Mouse (Mus musculus): ENCODE measurements around the gene Grm4.

Gene Grm4

DNA sequence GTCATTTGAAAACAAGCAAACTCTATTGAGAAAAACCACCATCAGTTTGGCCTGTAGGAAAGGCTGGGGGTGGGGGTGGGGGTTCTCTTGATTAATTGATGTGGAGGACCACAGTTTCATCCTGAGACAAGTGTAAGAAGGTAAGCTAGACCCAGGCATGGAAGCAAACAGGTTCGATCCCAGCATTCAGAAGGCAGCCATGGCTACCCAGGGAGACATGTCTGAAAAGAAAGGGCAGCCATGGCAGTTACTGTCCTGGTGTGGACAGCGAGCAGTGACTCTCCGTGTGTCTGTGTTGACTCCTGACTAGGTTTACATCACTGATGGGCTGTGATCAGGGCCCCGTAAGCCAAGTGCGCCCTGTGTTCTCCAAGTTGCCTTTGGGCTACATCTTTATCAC is at the start of gene Grm4:
Gene Grm4, minus strand, starts transcription at position 101 of the 400 bp plus-strand sequence.
- no peak for DNase-seq

GRCm38 (mm10) chr17:27568228-27568627 is 47.0 kb upstream of the Grm4 start:
- peak in 1 of 2 experiments; percentile 57 for DNase-seq

DNA sequence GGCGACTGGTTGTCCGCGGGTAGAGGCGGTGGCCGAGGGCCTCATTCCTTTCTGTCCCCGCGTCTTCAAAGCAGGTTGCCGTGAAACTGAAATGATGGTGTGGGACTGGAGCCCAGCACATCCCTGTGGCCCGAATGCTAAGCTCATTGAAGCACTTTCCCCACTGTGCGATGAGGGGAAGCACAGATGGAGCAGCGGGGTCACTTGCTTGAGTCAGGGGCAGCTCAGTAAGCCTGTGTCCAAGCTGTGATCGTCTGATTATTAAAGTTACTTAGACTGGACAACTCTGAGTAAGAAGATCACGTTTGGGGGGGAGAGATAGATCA is 44.7 kb upstream of the Grm4 start:
- no peak for DNase-seq

DNA sequence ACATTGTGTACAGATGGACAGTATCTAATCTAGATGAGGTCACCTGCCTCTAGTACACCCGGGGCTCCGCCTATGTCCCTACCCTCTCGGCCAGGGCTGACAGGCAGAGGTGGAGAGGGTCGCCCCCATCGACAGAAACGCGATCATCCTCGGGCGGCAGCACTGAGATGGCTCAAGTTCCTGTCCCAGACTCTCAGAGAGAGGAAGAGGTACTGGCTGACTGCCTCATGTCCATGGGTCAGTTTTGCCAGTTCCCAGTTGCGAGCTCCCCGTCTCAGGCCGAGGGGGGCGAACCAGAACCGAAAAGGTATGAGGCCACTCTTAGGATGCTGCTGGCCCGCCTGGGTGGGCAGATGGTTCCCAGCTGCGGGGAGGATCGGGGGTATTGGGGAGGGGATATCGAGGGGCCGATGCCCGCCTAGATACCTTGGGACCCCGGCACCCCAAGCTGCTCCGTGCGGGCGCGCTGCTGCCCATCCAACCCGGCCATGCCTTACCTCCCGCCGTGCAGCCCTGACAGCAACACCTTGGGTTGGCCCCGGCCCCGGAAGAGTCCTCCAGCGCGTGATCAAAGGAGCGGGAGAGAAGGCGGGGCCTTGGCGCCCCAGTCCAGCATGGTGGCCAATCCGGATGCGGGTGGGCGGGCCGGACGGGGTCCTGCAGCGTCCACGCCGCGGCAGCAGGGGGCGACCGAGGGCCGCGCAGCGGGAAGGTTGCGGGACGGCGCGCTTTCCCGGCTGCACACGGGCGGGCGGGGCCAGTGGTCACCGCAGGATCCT is 44.1 kb upstream of the Grm4 start, which contains the start of gene AI413582:
Gene AI413582, minus strand, starts transcription at position 594 of the 779 bp plus-strand sequence.
- peak; percentile 98 to 99 for DNase-seq

DNA sequence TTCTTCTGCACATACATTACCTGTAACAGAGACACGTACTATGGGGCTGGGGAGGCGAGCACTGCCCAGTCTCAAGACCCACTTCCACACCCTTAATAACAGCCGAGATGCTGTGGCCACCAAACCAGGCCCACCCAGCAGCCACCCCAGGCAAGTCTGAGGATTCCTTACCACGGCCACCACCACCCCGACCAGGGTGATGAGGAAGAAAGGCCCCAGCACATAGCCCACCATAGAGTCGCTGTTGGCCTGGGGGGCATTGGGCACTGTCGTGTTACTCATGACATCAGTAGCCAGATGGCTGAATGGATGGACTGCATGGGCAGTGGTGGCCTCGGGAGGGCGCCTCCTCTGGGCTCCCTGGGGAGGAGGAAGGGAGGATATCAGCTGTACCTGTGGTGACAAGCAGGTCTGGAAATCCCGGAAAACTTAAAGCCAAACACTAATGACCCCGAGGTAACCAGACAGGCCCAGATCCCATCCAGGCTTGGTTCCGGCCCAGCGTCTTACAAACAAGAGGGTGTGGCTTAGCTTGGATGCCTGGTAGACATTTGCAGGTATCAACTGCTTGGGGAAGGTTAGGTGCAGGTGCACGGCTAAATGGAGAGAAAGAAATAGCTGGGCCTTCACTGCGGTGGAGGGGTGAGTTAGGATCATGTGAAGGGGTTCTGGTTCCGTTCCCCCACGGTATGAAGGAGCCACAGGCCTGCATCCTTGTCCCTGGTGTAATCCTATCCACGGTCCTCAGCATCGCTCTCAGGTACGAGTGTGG is 43.4 kb upstream of the Grm4 start:
- DNase-seq = peak; percentile 48 to 64

DNA sequence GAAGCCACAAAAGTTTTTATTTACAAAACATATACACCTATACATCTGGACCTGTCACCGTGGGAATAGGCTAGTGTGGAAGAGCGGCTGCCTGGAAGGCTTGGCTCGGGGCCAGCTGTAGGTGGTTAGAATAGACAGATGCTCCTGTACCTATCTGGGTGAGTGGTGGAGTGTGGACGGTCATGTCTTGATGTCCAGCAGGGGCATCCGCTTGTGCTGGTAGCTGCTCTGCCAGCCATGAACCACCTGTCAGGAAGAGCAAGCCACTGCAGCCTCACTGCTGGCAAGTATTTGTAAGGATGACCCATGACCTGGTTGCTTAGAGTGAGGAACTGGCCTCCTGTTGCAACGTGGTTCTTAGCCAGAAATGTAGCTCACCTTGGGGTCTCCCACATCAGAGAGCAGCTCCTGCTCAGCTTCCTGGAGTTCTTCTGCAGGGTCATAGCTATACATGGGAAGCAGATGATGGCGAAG is 42.6 kb upstream of the Grm4 start:
- DNase-seq = peak; percentile 45 to 51

DNA sequence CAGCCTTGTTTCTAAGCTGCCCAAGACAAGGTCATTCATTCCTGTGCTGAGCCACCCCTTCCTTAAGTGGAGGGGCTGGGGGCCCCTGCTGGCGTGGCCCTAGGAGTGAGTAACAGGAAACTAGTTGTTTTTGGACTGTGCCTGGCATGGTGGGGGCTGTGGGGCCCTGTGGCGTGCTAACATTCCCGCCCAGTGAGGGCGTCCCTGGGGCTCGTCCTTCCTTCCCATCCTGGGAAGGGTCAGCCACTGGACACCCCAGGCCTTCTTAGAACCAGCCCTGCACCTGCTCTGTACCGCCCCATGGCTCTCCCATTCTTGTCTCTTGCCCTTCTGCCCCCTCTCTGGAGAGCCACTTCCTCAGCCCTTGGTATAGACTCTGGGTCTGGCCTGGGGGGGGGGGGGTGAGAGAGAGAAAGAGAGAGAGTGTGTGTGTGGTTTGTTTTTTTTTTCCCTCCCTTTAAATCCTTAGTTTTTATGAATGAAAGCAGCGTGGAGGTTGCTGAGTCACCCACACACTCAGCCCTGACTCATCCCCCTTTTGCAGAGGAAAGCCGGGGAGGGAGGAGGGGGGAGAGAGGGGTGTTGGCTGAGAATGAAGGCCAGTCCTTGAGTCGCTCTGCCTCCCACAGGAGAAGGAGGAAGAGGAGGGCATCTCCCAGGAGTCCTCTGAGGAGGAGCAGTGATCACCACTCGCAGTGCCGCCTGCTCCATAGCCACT is 40.8 kb upstream of the Grm4 start:
- no peak for DNase-seq

GRCm38 (mm10) chr17:27560926-27561480 is 39.8 kb upstream of the Grm4 start:
- no peak for DNase-seq

DNA sequence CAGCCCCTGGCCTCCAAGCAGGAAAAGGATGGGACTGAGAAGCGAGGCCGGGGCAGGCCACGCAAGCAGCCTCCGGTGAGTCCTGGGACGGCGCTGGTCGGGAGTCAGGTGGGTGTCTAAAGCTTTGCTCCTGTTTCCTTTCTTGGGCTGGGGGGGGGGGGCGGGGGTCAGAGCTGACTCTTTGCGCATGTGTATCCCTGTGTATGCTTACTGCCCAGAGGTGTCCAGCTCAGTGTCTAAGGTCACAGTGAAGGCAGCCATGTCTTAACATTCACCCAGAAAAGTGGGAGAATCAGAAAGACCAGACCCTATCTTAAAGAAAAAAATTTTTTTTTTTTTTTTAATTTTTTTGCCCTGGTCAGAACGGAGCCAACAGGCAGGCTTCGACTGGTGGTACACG is 38.4 kb upstream of the Grm4 start:
- DNase-seq = no peak

GRCm38 (mm10) chr17:27558845-27559244 is 37.6 kb upstream of the Grm4 start:
- DNase-seq = no peak

DNA sequence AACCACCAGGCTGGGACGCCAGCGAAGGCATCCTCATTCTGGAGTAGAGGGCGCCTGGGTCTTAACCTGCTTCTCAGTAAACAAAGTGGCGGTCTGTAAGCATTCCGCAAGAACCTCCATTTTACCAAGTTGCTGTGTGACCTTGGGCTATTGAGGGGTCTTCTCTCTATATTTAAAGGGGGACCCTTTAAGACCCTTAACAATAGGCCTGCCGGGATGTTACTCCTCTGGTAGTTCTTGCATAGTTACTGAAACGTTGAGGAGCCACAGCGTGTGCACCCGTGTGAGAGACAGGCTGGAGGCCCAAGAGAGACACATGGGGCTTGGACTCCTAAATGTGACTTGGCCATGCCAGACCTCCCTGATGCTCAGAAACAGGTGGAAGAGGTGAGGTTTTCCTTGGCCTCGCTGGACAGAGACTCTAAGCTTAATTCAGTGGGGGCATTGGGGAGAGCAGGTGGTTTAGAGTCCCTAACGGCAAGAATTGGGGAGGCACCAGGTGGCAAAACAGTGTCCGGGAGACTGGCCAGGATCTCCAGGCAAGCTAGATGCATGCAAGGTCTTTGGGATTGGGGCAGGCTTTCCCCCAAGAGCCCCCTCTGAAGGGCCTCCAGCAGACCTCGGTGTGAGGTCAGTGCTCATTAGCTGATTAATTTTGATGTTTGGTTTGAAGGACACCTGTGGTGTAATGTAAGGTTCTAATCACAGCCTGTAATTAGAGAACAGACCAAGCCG is 36.9 kb upstream of the Grm4 start:
- peak; percentile 64 to 65 for DNase-seq

- peak in 1 of 2 experiments; percentile 53 for DNase-seq
Observed at GRCm38 (mm10) chr17:27557181-27557926, 36.2 kb upstream of the Grm4 start.

GRCm38 (mm10) chr17:27556315-27557011 is 35.3 kb upstream of the Grm4 start, which contains the start of gene Hmga1:
Gene Hmga1, plus strand, starts transcription at chr17:27556497.
- peak; percentile 83 to 87 for DNase-seq

GRCm38 (mm10) chr17:27555512-27556172 is 34.4 kb upstream of the Grm4 start:
- DNase-seq = peak in 1 of 2 experiments; percentile 44

DNA sequence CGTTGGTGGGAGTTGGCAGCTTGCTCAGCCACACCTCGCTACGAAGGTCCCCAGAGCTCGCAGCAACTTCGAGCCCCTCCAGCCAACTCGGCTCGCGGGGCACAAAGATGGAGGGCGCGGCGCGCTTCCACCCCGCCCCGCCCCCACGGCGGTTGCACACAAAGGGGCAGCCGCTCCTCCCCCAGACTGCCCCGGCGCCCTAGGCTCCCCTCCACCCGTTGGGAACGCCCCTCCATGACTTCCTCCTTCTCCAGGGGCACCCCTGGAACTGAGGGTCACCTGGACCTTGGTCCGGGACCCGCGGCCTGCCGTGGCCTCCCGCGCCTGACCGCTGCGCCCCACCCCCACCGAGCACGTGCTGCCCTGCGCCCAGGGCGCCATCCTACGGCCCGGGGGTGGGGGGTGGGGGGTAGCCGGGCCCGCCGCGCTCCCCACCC is 33.9 kb upstream of the Grm4 start:
- DNase-seq = no peak

- DNase-seq = no peak
Observed at GRCm38 (mm10) chr17:27554062-27554960, 33.1 kb upstream of the Grm4 start.

DNA sequence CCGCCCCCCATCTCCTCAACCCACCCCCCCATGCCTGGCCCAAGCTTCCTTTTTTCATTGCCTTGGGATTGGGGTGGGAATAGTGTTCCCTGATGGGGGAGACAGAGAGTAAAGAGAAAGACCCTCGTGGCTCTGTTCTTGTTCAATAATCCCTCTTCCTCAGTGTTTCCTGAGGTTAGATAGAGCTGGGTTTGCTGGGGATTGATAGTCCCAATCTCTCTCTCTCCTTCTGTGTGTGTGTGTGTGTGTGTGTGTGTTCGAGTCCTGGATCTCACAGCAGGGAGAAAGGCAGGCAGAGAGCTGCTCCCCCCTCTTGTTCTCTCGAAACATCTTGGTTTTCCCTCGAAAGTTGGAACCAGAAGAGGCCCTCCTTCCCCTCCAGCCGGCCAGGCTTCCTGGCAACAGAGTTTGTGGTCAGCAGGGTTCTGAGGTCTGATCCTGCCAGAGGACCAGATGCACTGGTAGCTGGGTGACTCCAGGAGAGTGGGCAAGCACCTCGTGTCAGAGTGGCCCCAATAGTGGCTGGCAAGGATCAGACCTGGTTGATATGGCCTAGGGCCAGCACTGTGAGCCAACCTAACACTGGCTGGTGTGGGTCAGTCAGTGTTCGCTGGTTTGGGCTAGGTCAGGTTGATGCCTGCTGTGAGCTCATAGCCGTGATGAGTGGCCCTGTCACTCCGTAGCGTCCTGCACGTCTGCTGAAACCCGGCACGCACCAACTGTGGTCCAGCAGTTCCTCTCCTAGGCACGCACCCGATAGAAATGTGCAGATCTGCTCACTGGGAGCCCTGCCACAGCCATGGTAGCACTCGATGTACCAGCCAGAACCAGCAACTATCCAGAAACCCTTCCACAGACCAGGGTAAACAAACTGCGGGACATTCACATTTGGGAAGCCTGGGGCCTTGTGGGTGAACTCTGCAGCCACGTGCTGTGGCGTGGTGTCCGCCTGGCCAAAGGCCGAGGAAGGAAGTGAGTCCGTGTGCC is 31.3 kb upstream of the Grm4 start:
- DNase-seq = no peak

Measured in cerebellum, postnatal 36 days (tissue).